In genomic region chr4:131217083-131217482, GRCm38 (mm10) we compare ENCODE assay signal across 21 mouse cellular contexts.
DNase-seq lines count a peak whose midpoint lies in the region; ATAC-seq and TF ChIP-seq lines count a peak whose summit lies in the region.
"Had no signal": no experiment of that assay in that cellular context is flagged by ENCODE, and none has a peak within 500 bp of the region (broad histone marks: within the 10 kb centered on the region; RNA-seq: fewer than 3 reads in every experiment).

No protein-coding gene starts in this region.

- H3K4me1 ChIP-seq in forebrain, embryonic 13.5 days: peaks cover 14% of the 10 kb centered on the region
- H3K4me1 ChIP-seq in forebrain, embryonic 11.5 days (replicated peaks; ENCODE audit: control insufficient read depth, insufficient read depth, low read length): no peaks in the 10 kb centered on the region
- peaks cover 5% of the 10 kb centered on the region; the same call in 1 of the 2 replicates for H3K4me1 ChIP-seq in lung, embryonic 15.5 days
- H3K4me1 ChIP-seq in CH12.LX (ENCODE audit: control insufficient read depth in 1 of 2, insufficient read depth in 2 of 2) (no peaks in the 10 kb centered on the region), ES-E14 (ENCODE audit: control insufficient read depth in 2 of 2, insufficient read depth in 2 of 2, low read length in 2 of 2, poor library complexity in 1 of 2) (no peaks in the 10 kb centered on the region)

- WGBS in forebrain, embryonic 13.5 days: 91% methylated on average over 4 of the region's 4 CpGs
- WGBS in forebrain, embryonic 11.5 days: 90% methylated on average over 4 of the region's 4 CpGs
- WGBS in lung, embryonic 15.5 days: 80% methylated on average over 4 of the region's 4 CpGs

- no peak for ATAC-seq in forebrain, embryonic 13.5 days
- no peak for ATAC-seq in forebrain, embryonic 11.5 days (replicated peaks; ENCODE audit: low FRiP score)
- no peak for ATAC-seq in lung, embryonic 15.5 days (ENCODE audit: borderline replicate concordance, extremely low read depth, low FRiP score, low TSS enrichment)
- ATAC-seq: CD4-positive, CD25-positive, alpha-beta regulatory T cell, adult 4 months; hindbrain, postnatal 0 days; inflammation-experienced regulatory T-cells, adult 6 months; intestine, embryonic 16.5 days; Patski had no signal

- dilution Hi-C loops in CH12.LX (cut with MboI; ENCODE audit: extremely low pct_ligation_motif_present, extremely low pct_unique_long_range_greater_than_20kb, low sequenced_read_pairs): no loop called here

- H3K4me3 ChIP-seq in forebrain, embryonic 13.5 days: no peak overlapping the region
- H3K4me3 ChIP-seq in forebrain, embryonic 11.5 days (ENCODE audit: low read depth, low read length): no peak overlapping the region
- H3K4me3 ChIP-seq in lung, embryonic 15.5 days: no peak overlapping the region
- H3K4me3 ChIP-seq in CH12.LX (replicated peaks in 1 of 3; ENCODE audit: low read depth in 2 of 3, low read length in 2 of 3, poor library complexity in 1 of 3) (no peak overlapping the region), ES-E14 (ENCODE audit: insufficient read depth in 1 of 2, low read depth in 1 of 2, low read length in 2 of 2, poor library complexity in 1 of 2, severe bottlenecking in 1 of 2) (no peak overlapping the region)
- H3K4me3 ChIP-seq: forebrain, embryonic 15.5 days; heart, embryonic 12.5 days; heart, embryonic 15.5 days had no signal

- no peaks in the 10 kb centered on the region for H3K79me2 ChIP-seq in CH12.LX (replicated peaks; ENCODE audit: control insufficient read depth, extremely low read depth, insufficient read depth, poor library complexity, severe bottlenecking)

- TF ChIP-seq CTCF in CH12.LX (conservative IDR thresholded peaks at IDR 0.05 in 1 of 2, IDR thresholded peaks at IDR 0.05 in 1 of 2; ENCODE audit: low read depth in 2 of 2, low read length in 2 of 2): no peak

- no peak for TF ChIP-seq EP300 in CH12.LX (IDR thresholded peaks at IDR 0.05; ENCODE audit: low read length)

- no peaks in the 10 kb centered on the region for H3K27me3 ChIP-seq in forebrain, embryonic 13.5 days
- H3K27me3 ChIP-seq in forebrain, embryonic 11.5 days (ENCODE audit: control insufficient read depth, insufficient read depth, low read length): no peaks in the 10 kb centered on the region
- H3K27me3 ChIP-seq in lung, embryonic 15.5 days: no peaks in the 10 kb centered on the region
- H3K27me3 ChIP-seq in CH12.LX (replicated peaks): peaks cover 54% of the 10 kb centered on the region
- H3K27me3 ChIP-seq: forebrain, embryonic 15.5 days; heart, embryonic 12.5 days; heart, embryonic 15.5 days; Patski had no signal

- no peak overlapping the region for H3K4me2 ChIP-seq in forebrain, embryonic 13.5 days
- no peak overlapping the region for H3K4me2 ChIP-seq in forebrain, embryonic 11.5 days (ENCODE audit: low read depth, low read length, severe bottlenecking)
- no peak overlapping the region for H3K4me2 ChIP-seq in lung, embryonic 15.5 days
- H3K4me2 ChIP-seq in CH12.LX (ENCODE audit: insufficient read depth, low read depth, poor library complexity, severe bottlenecking): no peak overlapping the region
- H3K4me2 ChIP-seq: forebrain, embryonic 15.5 days; heart, embryonic 12.5 days; heart, embryonic 15.5 days; hindbrain, embryonic 14.5 days had no signal

- H3K9ac ChIP-seq in forebrain, embryonic 13.5 days: no peak overlapping the region
- H3K9ac ChIP-seq in forebrain, embryonic 11.5 days (ENCODE audit: low read length): no peak overlapping the region
- no peak overlapping the region for H3K9ac ChIP-seq in lung, embryonic 15.5 days
- H3K9ac ChIP-seq in CH12.LX (ENCODE audit: insufficient read depth, low read depth) (no peak overlapping the region), ES-E14 (ENCODE audit: insufficient read depth, low read depth, low read length, poor library complexity, severe bottlenecking) (no peak overlapping the region)
- H3K9ac ChIP-seq: forebrain, embryonic 15.5 days; heart, embryonic 12.5 days; heart, embryonic 15.5 days; hindbrain, embryonic 14.5 days had no signal

- no peak for TF ChIP-seq POLR2A in CH12.LX (IDR thresholded peaks at IDR 0.05; ENCODE audit: low read depth, low read length)

- in situ Hi-C loops in CH12.LX (cut with MboI; ENCODE audit: low pct_ligation_motif_present, low pct_unique_long_range_greater_than_20kb, low sequenced_read_pairs): no loop called here
- in situ Hi-C loops in ES-E14 (cut with MboI; ENCODE audit: low sequenced_read_pairs in 2 of 2, unreplicated experiment in 2 of 2): no loop called here

- no peak for TF ChIP-seq RAD21 in CH12.LX (IDR thresholded peaks at IDR 0.05; ENCODE audit: low read depth, low read length)

- no peaks in the 10 kb centered on the region for H3K36me3 ChIP-seq in forebrain, embryonic 13.5 days (ENCODE audit: poor library complexity, severe bottlenecking)
- H3K36me3 ChIP-seq in forebrain, embryonic 11.5 days (ENCODE audit: control insufficient read depth, insufficient read depth, low read length): no peaks in the 10 kb centered on the region
- H3K36me3 ChIP-seq in lung, embryonic 15.5 days: no peaks in the 10 kb centered on the region
- no peaks in the 10 kb centered on the region for H3K36me3 ChIP-seq in CH12.LX (replicated peaks in 1 of 2; ENCODE audit: control insufficient read depth in 1 of 2, insufficient read depth in 1 of 2, low read length in 1 of 2)
- no peaks in the 10 kb centered on the region for H3K36me3 ChIP-seq in ES-E14 (ENCODE audit: control insufficient read depth, insufficient read depth, low read length, poor library complexity, severe bottlenecking)
- H3K36me3 ChIP-seq: forebrain, embryonic 15.5 days; G1E; heart, embryonic 12.5 days; heart, embryonic 15.5 days had no signal

- H3K9me3 ChIP-seq in forebrain, embryonic 13.5 days (replicated peaks): no peaks in the 10 kb centered on the region
- no peaks in the 10 kb centered on the region for H3K9me3 ChIP-seq in forebrain, embryonic 11.5 days (ENCODE audit: control insufficient read depth, low read length)
- H3K9me3 ChIP-seq in lung, embryonic 15.5 days: no peaks in the 10 kb centered on the region
- H3K9me3 ChIP-seq in CH12.LX (replicated peaks; ENCODE audit: low read length) (peaks cover 1% of the 10 kb centered on the region), ES-E14 (ENCODE audit: control insufficient read depth, insufficient read depth, low read depth, low read length) (no peaks in the 10 kb centered on the region)
- H3K9me3 ChIP-seq: forebrain, embryonic 15.5 days; G1E; heart, embryonic 12.5 days; heart, embryonic 15.5 days had no signal

- H3K27ac ChIP-seq in forebrain, embryonic 13.5 days: 0 out of 2 replicates have a peak overlapping the region, but pooled peaks have one; percentile 48
- no peak overlapping the region for H3K27ac ChIP-seq in forebrain, embryonic 11.5 days (ENCODE audit: low read depth, low read length)
- H3K27ac ChIP-seq in lung, embryonic 15.5 days: peak overlapping the region; percentile 61; the same call in 1 of the 2 replicates
- H3K27ac ChIP-seq in CH12.LX (ENCODE audit: insufficient read depth, low read depth) (no peak overlapping the region), ES-E14 (ENCODE audit: insufficient read depth, low read depth, low read length, poor library complexity, severe bottlenecking) (no peak overlapping the region)
- H3K27ac ChIP-seq: forebrain, embryonic 15.5 days; heart, embryonic 15.5 days; hindbrain, embryonic 14.5 days; hindbrain, postnatal 0 days had no signal

- no peak for DNase-seq in forebrain, embryonic 11.5 days (ENCODE audit: low spot score)
- DNase-seq in lung, postnatal 14 days: no peak
- DNase-seq in CH12.LX (ENCODE audit: extremely low read depth): no peak
- DNase-seq in ES-E14 (ENCODE audit: low read depth, low spot score): no peak
- DNase-seq: adrenal gland, postnatal 14 days; gastrocnemius, postnatal 14 days; heart, postnatal 10 days; heart, postnatal 36 days; kidney, adult 18-20 months had no signal

TF ChIP-seq in CH12.LX, 34 proteins besides CTCF, POLR2A, EP300 and RAD21:
- peak; percentile 74; the same call in 1 of the 2 replicates for TF ChIP-seq CHD2 (IDR thresholded peaks at IDR 0.05; ENCODE audit: low read length)
- TF ChIP-seq KAT2A (IDR thresholded peaks at IDR 0.05; ENCODE audit: insufficient replicate concordance, low read length): no peak

TF ChIP-seq in ES-E14, 5 proteins besides CTCF, POLR2A, EP300 and RAD21:
- TF ChIP-seq CHD2 (IDR thresholded peaks at IDR 0.05; ENCODE audit: low read depth, low read length) (peak; percentile 77), MAFK (IDR thresholded peaks at IDR 0.05; ENCODE audit: insufficient read depth, low read depth, low read length) (no peak), HCFC1 (IDR thresholded peaks at IDR 0.05; ENCODE audit: borderline replicate concordance, insufficient read depth, low read length) (no peak)

Comparison
In these comparisons a context has a peak if more than half of its experiments do, and no peak if none do; other contexts are left out.
1. H3K27ac ChIP-seq: peak in forebrain, embryonic 13.5 days (single experiment) and lung, embryonic 15.5 days (single experiment); none in forebrain, embryonic 11.5 days (single experiment), CH12.LX (single experiment) and ES-E14 (single experiment).